In genomic region chr1:51609295-51609694, GRCm38 (mm10) we compare ENCODE assay signal across 14 mouse cellular contexts.
"Had no signal": no experiment of that assay in that cellular context is flagged by ENCODE, and none has a peak within 500 bp of the region (broad histone marks: within the 10 kb centered on the region; RNA-seq: fewer than 3 reads in every experiment).

No protein-coding gene starts in this region.

- H3K4me3 ChIP-seq: lung, embryonic 15.5 days; midbrain, embryonic 10.5 days; midbrain, embryonic 12.5 days; myocyte; neural tube, embryonic 13.5 days had no signal

- H3K9ac ChIP-seq: lung, embryonic 15.5 days; midbrain, embryonic 12.5 days; neural tube, embryonic 13.5 days had no signal

- DNase-seq: lung, adult 18-20 months; lung, postnatal 4 days; midbrain, embryonic 14.5 days; right cerebral cortex, postnatal 14 days; thymus, adult 18-20 months; thymus, postnatal 14 days; thymus, postnatal 36 days had no signal

- H3K4me1 ChIP-seq: lung, embryonic 15.5 days had no signal

- H3K27me3 ChIP-seq: lung, embryonic 15.5 days; midbrain, embryonic 12.5 days; neural tube, embryonic 13.5 days had no signal

- H3K27ac ChIP-seq: lung, embryonic 15.5 days; midbrain, embryonic 10.5 days; midbrain, embryonic 12.5 days; neural tube, embryonic 13.5 days had no signal

- H3K36me3 ChIP-seq: lung, embryonic 15.5 days; midbrain, embryonic 10.5 days; midbrain, embryonic 12.5 days; neural tube, embryonic 13.5 days had no signal

- ATAC-seq: lung, postnatal 0 days; midbrain, embryonic 16.5 days had no signal

- H3K9me3 ChIP-seq: lung, embryonic 15.5 days; midbrain, embryonic 10.5 days; midbrain, embryonic 12.5 days; neural tube, embryonic 13.5 days had no signal

- H3K4me2 ChIP-seq: lung, embryonic 15.5 days; midbrain, embryonic 12.5 days; neural tube, embryonic 13.5 days had no signal
